Mouse (Mus musculus) ovary, adult 10 weeks (tissue): ENCODE results near the gene Exog. TPM values are rescaled to one million over a fixed set of nuclear protein-coding genes. Genes with fewer than 3 reads are reported as not detected.

Experiments used
- polyA plus RNA-seq: library from polyadenylated mRNA; stranded (reverse); fragments of 350-450 nt; fragmentation: Illumina TruSeq; extraction: RNeasy Lipid Tissue Mini Kit (QIAGEN cat#74804); gene quantifications from one replicate; pipeline ENCODE4 v1.2.3, GENCODE M21; 2014

Exog gene
- polyA plus RNA-seq, result 3.5 TPM

GRCm38 (mm10) chr9:119444738-119445429 lies at the start of gene Exog:
Gene Exog (plus strand): TSS chr9:119444943.

GRCm38 (mm10) chr9:119401801-119402214 lies 42.9 kb upstream of the Exog start, which contains the start of gene Acvr2b:
Gene Acvr2b (plus strand): TSS chr9:119402118.

Other genes with a start within 250 kb of the Exog start
- gene Slc22a13, start 235.8 kb upstream of the Exog start, polyA plus RNA-seq, result not detected
- gene Oxsr1, start 122.5 kb upstream of the Exog start, polyA plus RNA-seq, result 45.6 TPM
- 1.00 TPM for gene Acaa1a, start 105.3 kb upstream of the Exog start, polyA plus RNA-seq
- gene Myd88, start 103.5 kb upstream of the Exog start, polyA plus RNA-seq, result 6.6 TPM
- gene Xylb, start 87.6 kb upstream of the Exog start, polyA plus RNA-seq, result 3.6 TPM
- not detected for gene Slc22a14, start 79.4 kb upstream of the Exog start, polyA plus RNA-seq
- gene Acvr2b, start 42.8 kb upstream of the Exog start, polyA plus RNA-seq, result 1.4 TPM
- gene Scn5a, start 134.1 kb downstream of the Exog start, polyA plus RNA-seq, result 0.11 TPM